Mouse (Mus musculus) gastrocnemius, adult 8-10 months (tissue): ENCODE data around the gene Vrk1. TPM values are rescaled to one million over a fixed set of nuclear protein-coding genes. Genes with fewer than 3 reads are reported as not detected.

ENCODE experiments used
- DNase-seq, 2 experiments: peaks; one replicate each; pipeline ENCODE4 v3.0.0; 2022; ENCODE audit warnings: low spot score in 2 of 2
- total RNA-seq, 4 experiments: library from RNA; stranded (reverse); gene quantifications; 2 replicates each; pipeline ENCODE4 v1.2.4; 2022

Vrk1 gene
- total RNA-seq, 4 experiments from 2014 or later, result 3.4 to 4.4 (median 3.8) TPM

- DNase-seq, result no peak
Measured at GRCm38 (mm10) chr12:106040259-106040658, 30.2 kb downstream of the Vrk1 start.

GRCm38 (mm10) chr12:106046143-106046795 lies 36.2 kb downstream of the Vrk1 start:
- no peak for DNase-seq

- DNase-seq, result no peak
Measured at GRCm38 (mm10) chr12:106052271-106052670, 42.2 kb downstream of the Vrk1 start.

- peak; percentile 55 to 65 for DNase-seq
Measured at GRCm38 (mm10) chr12:106055799-106056198, 45.8 kb downstream of the Vrk1 start.

GRCm38 (mm10) chr12:106059873-106060573 lies 50.0 kb downstream of the Vrk1 start:
- DNase-seq, result no peak

- no peak for DNase-seq
Measured at GRCm38 (mm10) chr12:106070434-106071155, 60.6 kb downstream of the Vrk1 start.

- no peak for DNase-seq
Measured at GRCm38 (mm10) chr12:106071575-106072166, 61.6 kb downstream of the Vrk1 start.

- no peak for DNase-seq
Measured at GRCm38 (mm10) chr12:106074371-106075155, 64.5 kb downstream of the Vrk1 start.

GRCm38 (mm10) chr12:106076131-106076530 lies 66.1 kb downstream of the Vrk1 start:
- no peak for DNase-seq

GRCm38 (mm10) chr12:106080511-106080910 lies 70.5 kb downstream of the Vrk1 start:
- DNase-seq, result no peak

- no peak for DNase-seq
Measured at GRCm38 (mm10) chr12:106080945-106081747, 71.1 kb downstream of the Vrk1 start.

GRCm38 (mm10) chr12:106081748-106082140 lies 71.7 kb downstream of the Vrk1 start:
- no peak for DNase-seq

- DNase-seq, result no peak
Measured at GRCm38 (mm10) chr12:106082191-106082957, 72.3 kb downstream of the Vrk1 start.

GRCm38 (mm10) chr12:106082958-106083381 lies 72.9 kb downstream of the Vrk1 start:
- DNase-seq, result no peak

- no peak for DNase-seq
Measured at GRCm38 (mm10) chr12:106084126-106084525, 74.1 kb downstream of the Vrk1 start.

GRCm38 (mm10) chr12:106094827-106095226 lies 84.8 kb downstream of the Vrk1 start:
- no peak for DNase-seq

GRCm38 (mm10) chr12:106102003-106102402 lies 92.0 kb downstream of the Vrk1 start:
- DNase-seq, result no peak

GRCm38 (mm10) chr12:106102726-106103643 lies 93.0 kb downstream of the Vrk1 start:
- no peak for DNase-seq
